Mouse (Mus musculus): ENCODE measurements around the gene Rasa1. TPM values are rescaled to one million over a fixed set of nuclear protein-coding genes. Genes with fewer than 3 reads are reported as not detected.

Rasa1 gene
- polyA plus RNA-seq, 1 experiment from 2014 or later: 12.8 TPM

GRCm38 (mm10) chr13:85288574-85288842 is 422 bp downstream of the Rasa1 start:
- Histone ChIP-seq H3K36me3 (replicated peaks; ENCODE audit: insufficient read depth, low read length) (no peaks in the 10 kb centered on the region), H3K27me3 (ENCODE audit: insufficient read depth, low read length) (no peaks in the 10 kb centered on the region), H3K9me3 (ENCODE audit: low read length) (no peaks in the 10 kb centered on the region), H3K4me1 (ENCODE audit: insufficient read depth) (no peaks in the 10 kb centered on the region), H3K27ac (ENCODE audit: low read depth) (peak overlapping the region; percentile 98), H3K4me3 (ENCODE audit: low read depth, low read length) (peak overlapping the region; percentile 97), H3K4me2 (ENCODE audit: low read depth, low read length) (peak overlapping the region; percentile 83), H3K9ac (replicated peaks) (peak overlapping the region; percentile 95)
- DNase-seq (no peak), ATAC-seq (peak; percentile 0; the same call in 1 of the 2 replicates)
- WGBS (ENCODE audit: insufficient replicate concordance): under 1% methylated on average over 17 of the region's 35 CpGs
- no peak for TF ChIP-seq CTCF (IDR thresholded peaks at IDR 0.05; ENCODE audit: low read depth)
- no peak for TF ChIP-seq EP300 (IDR thresholded peaks at IDR 0.05; ENCODE audit: low read depth)

GRCm38 (mm10) chr13:85287876-85288573 is 905 bp downstream of the Rasa1 start:
- WGBS (ENCODE audit: insufficient replicate concordance): under 1% methylated on average over 25 of the region's 25 CpGs
- ATAC-seq (no peak), DNase-seq (no peak)
- Histone ChIP-seq H3K9me3 (ENCODE audit: low read length) (no peaks in the 10 kb centered on the region), H3K4me2 (ENCODE audit: low read depth, low read length) (peak overlapping the region; percentile 83), H3K36me3 (replicated peaks; ENCODE audit: insufficient read depth, low read length) (no peaks in the 10 kb centered on the region), H3K27me3 (ENCODE audit: insufficient read depth, low read length) (no peaks in the 10 kb centered on the region), H3K4me3 (ENCODE audit: low read depth, low read length) (peak overlapping the region; percentile 97), H3K4me1 (ENCODE audit: insufficient read depth) (peaks cover 2% of the 10 kb centered on the region; the same call in 1 of the 2 replicates), H3K27ac (ENCODE audit: low read depth) (peak overlapping the region; percentile 98), H3K9ac (replicated peaks) (peak overlapping the region; percentile 95)
- TF ChIP-seq EP300 (IDR thresholded peaks at IDR 0.05; ENCODE audit: low read depth) (no peak), CTCF (IDR thresholded peaks at IDR 0.05; ENCODE audit: low read depth) (no peak)

- H3K9ac ChIP-seq (replicated peaks): no peak overlapping the region
- TF ChIP-seq EP300 (IDR thresholded peaks at IDR 0.05; ENCODE audit: low read depth) (no peak), CTCF (IDR thresholded peaks at IDR 0.05; ENCODE audit: low read depth) (no peak)
- H3K27ac ChIP-seq (ENCODE audit: low read depth): no peak overlapping the region
- H3K36me3 ChIP-seq (replicated peaks; ENCODE audit: insufficient read depth, low read length): no peaks in the 10 kb centered on the region
- no peak overlapping the region for H3K4me3 ChIP-seq (ENCODE audit: low read depth, low read length)
- H3K4me1 ChIP-seq (ENCODE audit: insufficient read depth): peaks cover 7% of the 10 kb centered on the region
- H3K27me3 ChIP-seq (ENCODE audit: insufficient read depth, low read length): no peaks in the 10 kb centered on the region
- no peaks in the 10 kb centered on the region for H3K9me3 ChIP-seq (ENCODE audit: low read length)
- H3K4me2 ChIP-seq (ENCODE audit: low read depth, low read length): no peak overlapping the region
- peak; percentile 54 for ATAC-seq
- no peak for DNase-seq
Observed at GRCm38 (mm10) chr13:85282626-85283025, 6.3 kb downstream of the Rasa1 start.

- no peak overlapping the region for H3K9ac ChIP-seq (replicated peaks)
- no peaks in the 10 kb centered on the region for H3K36me3 ChIP-seq (replicated peaks; ENCODE audit: insufficient read depth, low read length)
- H3K4me2 ChIP-seq (ENCODE audit: low read depth, low read length): no peak overlapping the region
- no peak for DNase-seq
- no peak for ATAC-seq
- TF ChIP-seq CTCF (IDR thresholded peaks at IDR 0.05; ENCODE audit: low read depth): no peak
- no peak for TF ChIP-seq EP300 (IDR thresholded peaks at IDR 0.05; ENCODE audit: low read depth)
- H3K9me3 ChIP-seq (ENCODE audit: low read length): no peaks in the 10 kb centered on the region
- peaks cover 9% of the 10 kb centered on the region for H3K4me1 ChIP-seq (ENCODE audit: insufficient read depth)
- no peak overlapping the region for H3K27ac ChIP-seq (ENCODE audit: low read depth)
- no peaks in the 10 kb centered on the region for H3K27me3 ChIP-seq (ENCODE audit: insufficient read depth, low read length)
- no peak overlapping the region for H3K4me3 ChIP-seq (ENCODE audit: low read depth, low read length)
Observed at GRCm38 (mm10) chr13:85278951-85279350, 10.0 kb downstream of the Rasa1 start.

GRCm38 (mm10) chr13:85274572-85274971 is 14.4 kb downstream of the Rasa1 start:
- WGBS (ENCODE audit: insufficient replicate concordance): 92% methylated on average over 1 of the region's 1 CpGs
- H3K4me3 ChIP-seq (ENCODE audit: low read depth, low read length): no peak overlapping the region
- ATAC-seq: no peak

GRCm38 (mm10) chr13:85273788-85274187 is 15.1 kb downstream of the Rasa1 start:
- Histone ChIP-seq H3K9ac (replicated peaks) (no peak overlapping the region), H3K4me3 (ENCODE audit: low read depth, low read length) (no peak overlapping the region), H3K4me2 (ENCODE audit: low read depth, low read length) (no peak overlapping the region), H3K27ac (ENCODE audit: low read depth) (no peak overlapping the region), H3K4me1 (ENCODE audit: insufficient read depth) (0 out of 2 replicates have a peak, but pooled peaks cover 2% of the 10 kb centered on the region), H3K27me3 (ENCODE audit: insufficient read depth, low read length) (no peaks in the 10 kb centered on the region), H3K36me3 (replicated peaks; ENCODE audit: insufficient read depth, low read length) (no peaks in the 10 kb centered on the region), H3K9me3 (ENCODE audit: low read length) (no peaks in the 10 kb centered on the region)
- no peak for DNase-seq
- ATAC-seq: no peak
- no peak for TF ChIP-seq CTCF (IDR thresholded peaks at IDR 0.05; ENCODE audit: low read depth)
- TF ChIP-seq EP300 (IDR thresholded peaks at IDR 0.05; ENCODE audit: low read depth): no peak

More at GRCm38 (mm10) chr13:85274572-85274971, 14.4 kb downstream of the Rasa1 start:
- no peak for DNase-seq
- H3K27ac ChIP-seq (ENCODE audit: low read depth): no peak overlapping the region
- no peak overlapping the region for H3K4me2 ChIP-seq (ENCODE audit: low read depth, low read length)
- H3K27me3 ChIP-seq (ENCODE audit: insufficient read depth, low read length): no peaks in the 10 kb centered on the region
- no peaks in the 10 kb centered on the region for H3K36me3 ChIP-seq (replicated peaks; ENCODE audit: insufficient read depth, low read length)
- 0 out of 2 replicates have a peak, but pooled peaks cover 2% of the 10 kb centered on the region for H3K4me1 ChIP-seq (ENCODE audit: insufficient read depth)
- H3K9me3 ChIP-seq (ENCODE audit: low read length): no peaks in the 10 kb centered on the region
- TF ChIP-seq EP300 (IDR thresholded peaks at IDR 0.05; ENCODE audit: low read depth) (no peak), CTCF (IDR thresholded peaks at IDR 0.05; ENCODE audit: low read depth) (no peak)
- H3K9ac ChIP-seq (replicated peaks): no peak overlapping the region

GRCm38 (mm10) chr13:85238760-85239159 is 50.2 kb downstream of the Rasa1 start:
- ATAC-seq (no peak), DNase-seq (no peak)
- Histone ChIP-seq H3K9ac (replicated peaks) (no peak overlapping the region), H3K4me3 (ENCODE audit: low read depth, low read length) (no peak overlapping the region), H3K27ac (ENCODE audit: low read depth) (no peak overlapping the region), H3K36me3 (replicated peaks; ENCODE audit: insufficient read depth, low read length) (peaks cover 3% of the 10 kb centered on the region), H3K27me3 (ENCODE audit: insufficient read depth, low read length) (no peaks in the 10 kb centered on the region), H3K9me3 (ENCODE audit: low read length) (no peaks in the 10 kb centered on the region), H3K4me1 (ENCODE audit: insufficient read depth) (no peaks in the 10 kb centered on the region), H3K4me2 (ENCODE audit: low read depth, low read length) (no peak overlapping the region)
- TF ChIP-seq CTCF (IDR thresholded peaks at IDR 0.05; ENCODE audit: low read depth) (no peak), EP300 (IDR thresholded peaks at IDR 0.05; ENCODE audit: low read depth) (no peak)
- 86% methylated on average over 7 of the region's 7 CpGs for WGBS (ENCODE audit: insufficient replicate concordance)

Data from liver, postnatal 0 days (tissue).